In genomic region chr9:56864216-56864729, GRCm38 (mm10) we compare ENCODE assay signal across 8 mouse cellular contexts. TPM values are rescaled to one million over a fixed set of nuclear protein-coding genes. Genes with fewer than 3 reads are reported as not detected.
DNase-seq lines count a peak whose midpoint lies in the region; ATAC-seq and TF ChIP-seq lines count a peak whose summit lies in the region.

Gene Odf3l1, minus strand, starts transcription at chr9:56864679.

- H3K27me3 ChIP-seq in liver, embryonic 11.5 days (replicated peaks; ENCODE audit: control insufficient read depth, insufficient read depth, low read length) = peaks cover 35% of the 10 kb centered on the region
- no peaks in the 10 kb centered on the region for H3K27me3 ChIP-seq in forebrain, postnatal 0 days (ENCODE audit: insufficient read depth, low read length)
- no peaks in the 10 kb centered on the region for H3K27me3 ChIP-seq in kidney, postnatal 0 days (ENCODE audit: insufficient read depth, low read length)
- H3K27me3 ChIP-seq in neural tube, embryonic 12.5 days (replicated peaks) = peaks cover 22% of the 10 kb centered on the region; the same call in 1 of the 2 replicates

- no peak within 1 kb of the TSS for H3K9ac ChIP-seq in liver, embryonic 11.5 days (ENCODE audit: low read depth, low read length)
- no peak within 1 kb of the TSS for H3K9ac ChIP-seq in forebrain, postnatal 0 days
- H3K9ac ChIP-seq in kidney, postnatal 0 days (ENCODE audit: low read depth, low read length) = peak within 1 kb of the TSS; percentile 62
- H3K9ac ChIP-seq in neural tube, embryonic 12.5 days = 0 out of 2 replicates have a peak within 1 kb of the TSS, but pooled peaks have one; percentile 6

- H3K27ac ChIP-seq in liver, embryonic 11.5 days (ENCODE audit: low read depth, low read length) = no peak within 1 kb of the TSS
- no peak within 1 kb of the TSS for H3K27ac ChIP-seq in forebrain, postnatal 0 days (ENCODE audit: low read depth, low read length)
- peak within 1 kb of the TSS; percentile 75 for H3K27ac ChIP-seq in kidney, postnatal 0 days
- no peak within 1 kb of the TSS for H3K27ac ChIP-seq in neural tube, embryonic 12.5 days

- 16% methylated on average over 3 of the region's 3 CpGs for WGBS in liver, embryonic 11.5 days
- WGBS in forebrain, postnatal 0 days = 25% methylated on average over 3 of the region's 3 CpGs
- 17% methylated on average over 3 of the region's 3 CpGs for WGBS in kidney, postnatal 0 days
- 20% methylated on average over 3 of the region's 3 CpGs for WGBS in neural tube, embryonic 12.5 days

- no peak for TF ChIP-seq CTCF in forebrain, postnatal 0 days (IDR thresholded peaks at IDR 0.05; ENCODE audit: low read depth)
- no peak for TF ChIP-seq CTCF in kidney, postnatal 0 days (IDR thresholded peaks at IDR 0.05; ENCODE audit: low read depth)

- no peak for DNase-seq in liver, embryonic 11.5 days (ENCODE audit: low spot score)
- no peak for DNase-seq in liver
- DNase-seq in forebrain, postnatal 0 days = no peak
- peak; percentile 70 for DNase-seq in kidney, postnatal 0 days (ENCODE audit: low spot score)
- DNase-seq in right cerebral cortex, postnatal 14 days = no peak
- DNase-seq in layer of hippocampus, postnatal 14 days (ENCODE audit: low spot score in 2 of 2) = no peak
- no peak for DNase-seq in ovary, postnatal 14 days (ENCODE audit: low spot score)

- no peaks in the 10 kb centered on the region for H3K4me1 ChIP-seq in liver, embryonic 11.5 days (replicated peaks; ENCODE audit: control insufficient read depth, insufficient read depth, low read length)
- 0 out of 2 replicates have a peak, but pooled peaks cover 3% of the 10 kb centered on the region for H3K4me1 ChIP-seq in forebrain, postnatal 0 days (ENCODE audit: insufficient read depth)
- H3K4me1 ChIP-seq in kidney, postnatal 0 days (replicated peaks; ENCODE audit: insufficient read depth, low read length) = peaks cover 47% of the 10 kb centered on the region
- H3K4me1 ChIP-seq in neural tube, embryonic 12.5 days = peaks cover 24% of the 10 kb centered on the region

- H3K4me2 ChIP-seq in liver, embryonic 11.5 days = peak within 1 kb of the TSS; percentile 48
- peak within 1 kb of the TSS; percentile 40 for H3K4me2 ChIP-seq in forebrain, postnatal 0 days (ENCODE audit: low read depth)
- peak within 1 kb of the TSS; percentile 64 for H3K4me2 ChIP-seq in kidney, postnatal 0 days (ENCODE audit: low read length)
- H3K4me2 ChIP-seq in neural tube, embryonic 12.5 days (replicated peaks) = peak within 1 kb of the TSS; percentile 53

- no peaks in the 10 kb centered on the region for H3K36me3 ChIP-seq in liver, embryonic 11.5 days (ENCODE audit: control insufficient read depth, insufficient read depth, low read length)
- H3K36me3 ChIP-seq in forebrain, postnatal 0 days (ENCODE audit: insufficient read depth) = no peaks in the 10 kb centered on the region
- no peaks in the 10 kb centered on the region for H3K36me3 ChIP-seq in kidney, postnatal 0 days (ENCODE audit: insufficient read depth, low read length)
- no peaks in the 10 kb centered on the region for H3K36me3 ChIP-seq in neural tube, embryonic 12.5 days

- peak within 1 kb of the TSS; percentile 30 for H3K4me3 ChIP-seq in liver, embryonic 11.5 days (ENCODE audit: low read depth, low read length)
- H3K4me3 ChIP-seq in forebrain, postnatal 0 days (ENCODE audit: low read depth, low read length) = peak within 1 kb of the TSS; percentile 20
- H3K4me3 ChIP-seq in kidney, postnatal 0 days (replicated peaks; ENCODE audit: low read depth, low read length) = peak within 1 kb of the TSS; percentile 45
- H3K4me3 ChIP-seq in neural tube, embryonic 12.5 days = peak within 1 kb of the TSS; percentile 29

- no peaks in the 10 kb centered on the region for H3K9me3 ChIP-seq in liver, embryonic 11.5 days (ENCODE audit: control insufficient read depth, low read length)
- no peaks in the 10 kb centered on the region for H3K9me3 ChIP-seq in forebrain, postnatal 0 days (ENCODE audit: low read length)
- no peaks in the 10 kb centered on the region for H3K9me3 ChIP-seq in kidney, postnatal 0 days (replicated peaks; ENCODE audit: low read length)
- no peaks in the 10 kb centered on the region for H3K9me3 ChIP-seq in neural tube, embryonic 12.5 days

- no peak for ATAC-seq in liver, embryonic 11.5 days (replicated peaks; ENCODE audit: low FRiP score)
- no peak for ATAC-seq in forebrain, postnatal 0 days
- ATAC-seq in kidney, postnatal 0 days (replicated peaks; ENCODE audit: low FRiP score, low read depth) = no peak; the same call in 1 of the 2 replicates
- ATAC-seq in neural tube, embryonic 12.5 days (ENCODE audit: low FRiP score, low read depth) = no peak

RNA-seq across cellular contexts. Expression of gene Odf3l1, which starts in this region (rescaled TPM):
- polyA plus RNA-seq in liver, embryonic 11.5 days (2014; fragmentation: Nextera tagmentation; extraction: Ambion mirVana) = 0.17 TPM in 1 of 2 replicates, not detected in the other
- not detected in 2 replicates for total RNA-seq in forebrain, postnatal 0 days (2014; rRNA removed)
- polyA plus RNA-seq in forebrain, postnatal 0 days (2015; fragmentation: Nextera tagmentation; extraction: Ambion mirVana) = 0.12 and 0.13 TPM in 2 replicates
- 0.11 TPM in 1 of 2 replicates, not detected in the other for polyA plus RNA-seq in kidney, postnatal 0 days (2015; fragmentation: Nextera tagmentation; extraction: Ambion mirVana)
- polyA plus RNA-seq in neural tube, embryonic 12.5 days (2016; fragmentation: Nextera tagmentation; extraction: Ambion mirVana) = not detected in 2 replicates
- not detected for total RNA-seq in layer of hippocampus, postnatal 14 days (2021)

Comparison
In these comparisons a context has a peak if more than half of its experiments do, and no peak if none do; other contexts are left out.
1. Peak in DNase-seq, H3K4me3 ChIP-seq, H3K27ac ChIP-seq, H3K9ac ChIP-seq and H3K4me2 ChIP-seq in kidney, postnatal 0 days; RNA of the gene not detected or under 1 TPM.